Mouse (Mus musculus) hematopoietic multipotent progenitor cell, adult 10-12 weeks (in vitro differentiated cells): ENCODE data around the gene Vmn1r78. TPM values are rescaled to one million over a fixed set of nuclear protein-coding genes. Genes with fewer than 3 reads are reported as not detected.

ENCODE experiments used
- polyA plus RNA-seq: library from polyadenylated mRNA; stranded (reverse); fragments of >175 nt; gene quantifications from 2 replicates; pipeline ENCODE4 v1.2.3, GENCODE M21; 2012; ENCODE audit warnings: low replicate concordance

Vmn1r78 gene
- 0.02 TPM in 1 of 2 replicates, not detected in the other for polyA plus RNA-seq

GRCm38 (mm10) chr7:12149957-12150356 lies at the start of gene Vmn1r78:
Vmn1r78 (plus strand) TSS chr7:12150257.

GRCm38 (mm10) chr7:12170979-12171378 lies 20.9 kb downstream of the Vmn1r78 start, which contains the start of gene Vmn1r79:
Vmn1r79 (plus strand) TSS chr7:12171279.

GRCm38 (mm10) chr7:12188986-12189385 lies 38.9 kb downstream of the Vmn1r78 start, which contains the start of gene Vmn1r80:
Vmn1r80 (plus strand) TSS chr7:12189286.

Other genes starting within 250 kb of the Vmn1r78 start
- not detected in 2 replicates for gene Vmn1r76, start 212.0 kb upstream of the Vmn1r78 start, polyA plus RNA-seq
- not detected in 2 replicates for gene Vmn1r77, start 113.5 kb upstream of the Vmn1r78 start, polyA plus RNA-seq
- gene Vmn1r79, start 21.0 kb downstream of the Vmn1r78 start, polyA plus RNA-seq, result not detected in 2 replicates
- gene Vmn1r80, start 39.0 kb downstream of the Vmn1r78 start, polyA plus RNA-seq, result 0.07 TPM in 1 of 2 replicates, not detected in the other
- 0.01 TPM in 1 of 2 replicates, not detected in the other for gene Vmn1r81, start 118.0 kb downstream of the Vmn1r78 start, polyA plus RNA-seq
- not detected in 2 replicates for gene Vmn1r82, start 150.2 kb downstream of the Vmn1r78 start, polyA plus RNA-seq
- gene Vmn1r83, start 179.2 kb downstream of the Vmn1r78 start, polyA plus RNA-seq, result not detected in 2 replicates
- gene Vmn1r84, start 219.0 kb downstream of the Vmn1r78 start, polyA plus RNA-seq, result not detected in 2 replicates